Mouse (Mus musculus): ENCODE data around the gene Kncn.

GRCm38 (mm10) chr4:115931556-115932088, 47.4 kb downstream of the Kncn start:
- no peak for TF ChIP-seq CTCF (conservative IDR thresholded peaks at IDR 0.05; ENCODE audit: insufficient read depth, insufficient read length, low read depth, low read length)
- TF ChIP-seq POLR2A (IDR thresholded peaks at IDR 0.05; ENCODE audit: low read depth, low read length), result no peak

Measured in kidney, adult 2 months (tissue).